Mouse (Mus musculus) ES-Bruce4 (cell line): Measurements from ENCODE around the gene Uhmk1.

ENCODE experiments used
- CTCF ChIP-seq: IDR thresholded peaks from one replicate; pipeline ENCODE4 v1.8.1; 2011; ENCODE audit warnings: low read depth, low read length
- POLR2A ChIP-seq: IDR thresholded peaks from one replicate; pipeline ENCODE4 v1.8.1; 2011; ENCODE audit warnings: low read length; ENCODE audit not compliant: insufficient read depth

DNA sequence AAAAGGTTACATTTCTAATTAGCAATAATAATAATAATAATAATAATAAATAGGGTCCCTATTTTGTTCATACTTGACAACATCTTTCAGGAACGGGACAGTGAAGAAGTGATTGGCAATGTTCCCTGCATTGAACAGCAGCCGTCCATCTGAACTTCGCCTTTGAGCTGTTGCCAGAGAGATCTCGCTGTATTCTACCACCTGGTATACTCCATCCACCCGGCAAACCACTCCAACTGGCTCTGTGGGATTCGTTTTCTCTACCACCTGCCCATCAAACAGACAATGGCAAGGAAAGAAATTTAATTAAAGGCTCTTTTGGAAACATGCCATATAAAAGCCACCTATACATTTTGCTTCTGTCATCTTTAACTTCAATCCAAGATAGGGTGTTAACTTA lies 64.3 kb downstream of the Uhmk1 start:
- TF ChIP-seq CTCF (no peak), POLR2A (no peak)
